Mouse (Mus musculus) limb, embryonic 11.5 days (tissue): Measurements from ENCODE around the gene Mark3. TPM values are rescaled to one million over a fixed set of nuclear protein-coding genes. Genes with fewer than 3 reads are reported as not detected.

Experiments
- ATAC-seq: fragments of 200-750 bp; cut with Nextera tagmentation; 2 replicates; pipeline ENCODE4 v1.8.0; 2017; ENCODE audit warnings: low read depth; ENCODE audit not compliant: insufficient number of reproducible peaks, low FRiP score, low TSS enrichment
- DNase-seq: peaks from one replicate; pipeline ENCODE4 v3.0.0-alpha.2; 2015; ENCODE audit warnings: low spot score
- H3K27ac ChIP-seq: fragments of 300-500 bp; sonication (generic); replicated peaks from 2 replicates; pipeline ENCODE4 v1.5.1; 2014; ENCODE audit warnings: low read depth, mild to moderate bottlenecking, low read length
- H3K27me3 ChIP-seq: fragments of 300-500 bp; sonication (generic); 2 replicates; pipeline ENCODE4 v1.6.1; 2014; ENCODE audit warnings: mild to moderate bottlenecking, low read length, mixed read lengths; ENCODE audit not compliant: control insufficient read depth, insufficient read depth
- H3K36me3 ChIP-seq: fragments of 300-500 bp; sonication (generic); 2 replicates; pipeline ENCODE4 v1.6.1; 2014; ENCODE audit warnings: mild to moderate bottlenecking, low read length, moderate library complexity, mixed read lengths; ENCODE audit not compliant: control insufficient read depth, insufficient read depth
- H3K4me1 ChIP-seq: fragments of 300-500 bp; sonication (generic); 2 replicates; pipeline ENCODE4 v1.6.1; 2014; ENCODE audit warnings: low read length, mixed read lengths; ENCODE audit not compliant: control insufficient read depth, insufficient read depth
- H3K4me2 ChIP-seq: fragments of 300-500 bp; sonication (generic); 2 replicates; pipeline ENCODE4 v1.6.1; 2014; ENCODE audit warnings: low read depth, mild to moderate bottlenecking, moderate library complexity; ENCODE audit not compliant: severe bottlenecking
- H3K4me3 ChIP-seq: fragments of 300-500 bp; sonication (generic); 2 replicates; pipeline ENCODE4 v1.5.1; 2014; ENCODE audit warnings: low read depth, low read length
- H3K9ac ChIP-seq: fragments of 300-500 bp; sonication (generic); 2 replicates; pipeline ENCODE4 v1.6.1; 2014; ENCODE audit warnings: mild to moderate bottlenecking, low read length
- H3K9me3 ChIP-seq: fragments of 300-500 bp; sonication (generic); 2 replicates; pipeline ENCODE4 v1.6.1; 2016; ENCODE audit warnings: low read length; ENCODE audit not compliant: control insufficient read depth
- WGBS: fragments of 180-500 bp; shearing (Covaris S2); extraction: QIAGEN DNeasy Blood & Tissue Kit; methylation state at CpG from one replicate; pipeline ENCODE4 v1.1.7; 2014; 5-methylcytosine and 5-hydroxymethylcytosine counted together
- polyA plus RNA-seq: library from polyadenylated mRNA; unstranded; fragments of >200 nt; fragmentation: Nextera tagmentation; extraction: Ambion mirVana; gene quantifications from 2 replicates; pipeline ENCODE4 v1.2.1, GENCODE M21; 2014

The Mark3 gene
- polyA plus RNA-seq, 1 experiment from 2014 or later = 65.4 TPM

DNA sequence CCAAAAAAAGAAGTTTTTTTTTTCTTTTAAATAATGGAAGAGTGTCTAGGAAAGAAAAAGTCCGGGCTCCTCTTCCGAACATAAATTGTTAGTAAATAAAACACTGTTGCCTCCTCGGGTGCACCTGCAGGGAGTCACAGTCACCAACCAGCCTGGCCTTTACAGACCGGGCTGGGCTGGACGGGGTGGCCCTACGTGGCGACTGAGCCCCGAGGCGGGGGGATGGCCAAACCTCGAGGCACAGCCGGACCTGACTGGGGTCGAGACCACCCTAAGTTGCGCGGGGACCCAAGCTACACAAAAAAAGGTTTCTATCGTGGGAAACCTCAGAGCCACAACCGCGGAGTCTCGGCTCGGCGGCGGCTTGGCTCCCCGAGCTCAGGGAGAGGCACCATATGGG lies 37.0 kb upstream of the Mark3 start:
- peak overlapping the region; percentile 21; the same call in 1 of the 2 replicates for H3K27ac ChIP-seq
- H3K36me3 ChIP-seq = peaks cover 17% of the 10 kb centered on the region
- ATAC-seq = peak; percentile 41; the same call in 1 of the 2 replicates
- peak overlapping the region; percentile 58 for H3K4me2 ChIP-seq
- H3K4me3 ChIP-seq = peak overlapping the region; percentile 97
- under 1% methylated on average over 22 of the region's 22 CpGs for WGBS
- peak overlapping the region; percentile 98 for H3K9ac ChIP-seq
- DNase-seq = no peak
- H3K9me3 ChIP-seq = no peaks in the 10 kb centered on the region
- no peaks in the 10 kb centered on the region for H3K27me3 ChIP-seq
- H3K4me1 ChIP-seq = peaks cover 5% of the 10 kb centered on the region; the same call in 1 of the 2 replicates

DNA sequence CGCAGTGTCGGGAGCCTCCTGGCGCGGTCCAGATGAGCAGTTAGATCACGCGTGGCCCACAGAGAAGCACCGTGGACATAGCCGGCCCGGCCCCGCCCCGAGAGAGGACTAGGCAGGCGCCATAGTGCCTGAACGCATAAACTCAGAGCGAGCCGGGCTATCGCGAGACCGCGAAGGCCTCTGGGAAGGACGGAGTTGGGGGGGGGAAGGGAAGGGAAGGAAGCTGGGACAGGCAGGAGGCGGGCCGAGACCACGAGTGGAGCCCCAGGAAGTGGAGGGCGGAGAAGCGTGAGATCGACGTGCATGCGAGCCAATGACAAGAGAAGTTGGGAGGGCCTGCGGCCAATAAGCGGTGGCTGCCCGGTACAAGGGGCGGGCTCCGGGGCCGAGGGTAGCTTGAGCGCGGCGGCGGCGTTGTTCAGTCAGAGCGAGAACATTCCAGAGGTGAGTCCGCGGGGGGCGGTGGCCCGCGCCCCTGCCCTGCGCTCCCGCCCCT lies 36.5 kb upstream of the Mark3 start, which contains the start of gene Eif5:
Gene Eif5, plus strand, starts transcription at position 221 of the 496 bp plus-strand sequence.
- Histone ChIP-seq H3K27me3 (no peaks in the 10 kb centered on the region), H3K36me3 (peaks cover 17% of the 10 kb centered on the region), H3K4me1 (peaks cover 5% of the 10 kb centered on the region; the same call in 1 of the 2 replicates), H3K9ac (peak within 1 kb of the TSS; percentile 98), H3K4me2 (peak within 1 kb of the TSS; percentile 85), H3K9me3 (no peaks in the 10 kb centered on the region), H3K4me3 (peak within 1 kb of the TSS; percentile 97), H3K27ac (peak within 1 kb of the TSS; percentile 92)
- DNase-seq = peak; percentile 100
- under 1% methylated on average over 43 of the region's 47 CpGs for WGBS
- peak; percentile 98 for ATAC-seq

DNA sequence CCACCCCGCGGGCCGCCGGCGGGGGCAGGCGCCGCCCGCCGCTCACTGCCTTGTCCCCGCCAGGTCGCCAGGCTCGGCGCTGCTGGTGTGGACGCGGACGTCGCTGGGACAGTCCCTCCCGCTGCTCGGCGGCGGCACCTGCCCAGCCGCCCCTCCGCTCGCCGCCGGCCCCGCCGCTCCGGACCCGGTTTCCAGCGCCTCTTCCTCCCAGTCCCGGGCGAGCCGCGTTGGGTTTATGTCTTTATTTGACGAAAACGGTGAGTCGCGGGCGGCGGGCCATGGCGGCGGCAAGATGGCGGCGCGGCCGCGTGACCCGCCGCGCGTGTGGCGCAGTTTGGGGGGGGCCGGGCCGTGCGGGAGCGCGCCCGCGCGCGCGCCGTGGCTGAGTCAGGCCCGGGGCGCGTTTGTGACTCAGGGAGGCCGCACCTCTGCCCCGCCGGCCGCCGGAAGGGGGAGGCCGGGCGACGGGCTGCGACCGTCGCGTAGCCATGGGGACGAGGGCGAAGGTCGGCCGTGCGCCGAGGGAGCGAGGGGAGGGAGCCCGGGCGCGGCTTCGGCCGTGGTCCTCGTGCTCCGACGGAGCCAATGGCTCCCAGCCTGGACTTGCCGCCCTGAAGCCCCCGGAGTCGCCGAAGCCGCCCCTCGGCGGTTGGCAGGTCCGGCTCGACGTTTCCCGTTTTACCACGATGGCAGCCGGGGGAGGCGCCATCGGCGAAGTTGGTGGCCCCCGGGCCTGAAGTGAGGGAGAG lies 35.9 kb upstream of the Mark3 start:
- peak overlapping the region; percentile 92 for H3K27ac ChIP-seq

DNA sequence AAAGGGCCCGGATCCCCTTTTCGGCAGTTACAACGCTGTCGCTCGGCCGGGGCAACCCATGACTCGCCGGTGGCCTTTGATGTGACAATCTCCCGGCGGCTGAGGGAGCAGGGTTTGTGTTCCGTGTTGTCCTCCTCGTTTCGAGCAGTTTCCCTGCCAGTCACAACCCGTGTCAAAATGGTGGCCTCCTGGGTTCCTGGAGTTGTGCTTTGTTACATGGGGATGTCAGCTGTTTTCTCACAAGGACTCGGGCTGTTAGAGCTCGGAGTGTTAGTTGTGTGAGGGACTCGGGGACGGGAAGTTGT lies 35.3 kb upstream of the Mark3 start:
- peaks cover 5% of the 10 kb centered on the region; the same call in 1 of the 2 replicates for H3K4me1 ChIP-seq
- H3K27ac ChIP-seq = peak overlapping the region; percentile 92; the same call in 1 of the 2 replicates
- H3K9ac ChIP-seq = peak overlapping the region; percentile 97
- peak overlapping the region; percentile 85 for H3K4me2 ChIP-seq
- WGBS = 2% methylated on average over 18 of the region's 18 CpGs
- H3K4me3 ChIP-seq = peak overlapping the region; percentile 97
- H3K27me3 ChIP-seq = no peaks in the 10 kb centered on the region
- ATAC-seq (no peak), DNase-seq (no peak)
- H3K9me3 ChIP-seq = no peaks in the 10 kb centered on the region
- H3K36me3 ChIP-seq = peaks cover 17% of the 10 kb centered on the region

More for the DNA sequence above, 35.9 kb upstream of the Mark3 start:
- H3K4me3 ChIP-seq = peak overlapping the region; percentile 97
- no peaks in the 10 kb centered on the region for H3K27me3 ChIP-seq
- H3K9me3 ChIP-seq = no peaks in the 10 kb centered on the region
- ATAC-seq (peak; percentile 27; the same call in 1 of the 2 replicates), DNase-seq (peak; percentile 85)
- peaks cover 5% of the 10 kb centered on the region; the same call in 1 of the 2 replicates for H3K4me1 ChIP-seq
- H3K36me3 ChIP-seq = peaks cover 17% of the 10 kb centered on the region
- H3K4me2 ChIP-seq = peak overlapping the region; percentile 85
- H3K9ac ChIP-seq = peak overlapping the region; percentile 97
- under 1% methylated on average over 87 of the region's 111 CpGs for WGBS

DNA sequence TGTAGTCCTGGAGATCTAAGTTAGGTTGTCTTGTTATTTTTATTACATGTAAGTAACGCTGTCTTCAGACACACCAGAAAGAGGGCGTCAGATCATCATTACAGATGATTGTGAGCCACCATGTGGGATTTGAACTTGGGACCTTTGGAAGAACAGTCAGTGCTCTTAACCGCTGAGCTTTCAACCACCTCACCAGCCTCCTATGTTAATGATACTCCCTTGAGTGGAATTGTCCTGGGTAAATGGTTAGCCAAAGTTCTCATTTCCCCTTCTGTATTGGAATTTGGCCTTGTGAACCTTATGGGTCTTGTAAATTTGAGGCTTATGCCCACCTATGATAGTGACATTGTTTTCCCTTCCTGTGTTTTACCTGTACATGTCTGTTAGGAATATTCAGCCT lies 27.3 kb upstream of the Mark3 start:
- no peak for ATAC-seq
- no peaks in the 10 kb centered on the region for H3K9me3 ChIP-seq
- H3K4me2 ChIP-seq = no peak overlapping the region
- no peaks in the 10 kb centered on the region for H3K4me1 ChIP-seq
- DNase-seq = no peak
- H3K9ac ChIP-seq = no peak overlapping the region
- H3K36me3 ChIP-seq = peaks cover 5% of the 10 kb centered on the region; the same call in 1 of the 2 replicates
- no peaks in the 10 kb centered on the region for H3K27me3 ChIP-seq
- no peak overlapping the region for H3K4me3 ChIP-seq
- 91% methylated on average over 3 of the region's 3 CpGs for WGBS
- no peak overlapping the region for H3K27ac ChIP-seq

DNA sequence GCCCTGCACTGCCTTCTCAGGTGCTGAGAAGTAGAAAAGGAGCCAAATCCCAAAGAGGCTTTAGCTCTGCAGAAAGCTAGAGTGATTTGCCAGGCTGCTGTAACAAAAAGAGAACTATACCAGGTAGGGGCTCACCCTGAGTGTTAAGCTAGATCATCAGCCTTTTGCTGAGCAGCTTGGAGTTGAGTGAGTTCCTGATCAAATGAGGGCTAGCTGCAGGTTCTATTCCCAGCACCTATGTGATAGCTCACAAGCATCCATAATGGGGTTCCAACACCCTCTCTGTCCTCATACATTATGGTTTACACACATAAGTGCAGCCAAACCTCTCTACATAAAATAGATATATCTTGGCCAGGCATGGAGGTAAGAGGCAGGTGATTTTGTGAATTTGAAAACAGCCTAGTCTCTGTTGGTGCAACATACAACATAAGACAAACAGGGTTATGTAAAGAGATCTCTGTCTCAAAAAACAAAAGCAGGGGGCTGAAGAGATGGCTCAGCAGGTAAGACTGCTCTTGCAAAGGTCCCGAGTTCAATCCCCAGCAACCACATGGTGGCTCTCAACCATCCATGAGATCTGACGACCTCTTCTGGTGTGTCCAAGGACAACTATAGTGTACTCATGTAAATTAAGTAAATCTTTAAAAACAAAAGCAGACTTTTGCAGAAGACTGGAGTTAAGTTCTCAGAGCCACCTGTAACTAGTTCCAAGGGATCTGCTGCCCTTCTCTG lies 25.6 kb upstream of the Mark3 start:
- Histone ChIP-seq H3K9me3 (no peaks in the 10 kb centered on the region), H3K4me3 (no peak overlapping the region), H3K27ac (no peak overlapping the region), H3K36me3 (peaks cover 5% of the 10 kb centered on the region; the same call in 1 of the 2 replicates), H3K27me3 (no peaks in the 10 kb centered on the region), H3K9ac (no peak overlapping the region), H3K4me2 (no peak overlapping the region), H3K4me1 (no peaks in the 10 kb centered on the region)
- no peak for DNase-seq
- WGBS = 66% methylated on average over 2 of the region's 2 CpGs
- no peak for ATAC-seq

DNA sequence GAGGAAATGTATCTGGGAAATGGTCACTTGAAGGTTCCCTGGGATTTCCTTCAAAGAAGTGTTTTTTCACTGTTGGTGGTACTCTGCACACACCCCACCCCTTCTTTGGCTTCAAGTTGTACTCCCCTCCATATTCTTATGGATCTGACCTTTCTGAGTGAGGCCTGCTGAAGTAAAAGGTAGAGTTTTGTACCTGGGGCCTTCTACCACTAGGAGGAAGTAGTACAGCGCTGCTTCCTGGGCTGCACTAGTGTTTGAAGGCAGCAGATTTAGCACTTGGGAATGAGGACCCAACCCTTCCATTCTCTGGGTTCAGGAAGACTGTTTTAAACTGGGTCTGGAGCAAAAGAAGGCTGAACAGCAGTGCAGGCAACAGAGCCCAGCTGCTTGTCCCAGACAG lies 23.6 kb upstream of the Mark3 start:
- Histone ChIP-seq H3K27ac (no peak overlapping the region), H3K9ac (no peak overlapping the region), H3K36me3 (peaks cover 5% of the 10 kb centered on the region; the same call in 1 of the 2 replicates), H3K4me3 (no peak overlapping the region), H3K4me2 (no peak overlapping the region), H3K4me1 (no peaks in the 10 kb centered on the region), H3K27me3 (no peaks in the 10 kb centered on the region), H3K9me3 (no peaks in the 10 kb centered on the region)
- ATAC-seq (no peak), DNase-seq (no peak)
- 67% methylated on average over 1 of the region's 1 CpGs for WGBS

DNA sequence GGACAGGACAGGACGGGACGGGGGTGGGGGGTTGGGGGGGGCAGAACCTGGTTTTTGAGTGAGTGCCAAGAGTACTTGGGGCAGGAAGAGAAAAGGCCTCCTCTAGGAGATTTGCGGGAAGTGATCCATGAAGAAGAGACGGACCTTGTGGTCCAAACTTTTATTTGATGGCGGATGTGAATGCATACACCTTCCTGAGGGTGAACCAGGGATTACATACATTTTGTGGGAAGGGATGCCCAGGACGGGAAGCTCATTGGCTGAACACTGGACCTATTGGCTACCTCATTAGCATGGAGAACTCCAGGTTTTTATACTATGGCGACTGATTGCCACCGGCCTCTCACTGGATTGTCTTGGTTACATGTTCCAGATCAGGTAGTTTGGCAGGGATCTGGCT lies 22.0 kb upstream of the Mark3 start:
- WGBS = 79% methylated on average over 8 of the region's 8 CpGs
- H3K36me3 ChIP-seq = no peaks in the 10 kb centered on the region; the same call in 1 of the 2 replicates
- DNase-seq (no peak), ATAC-seq (no peak)
- no peaks in the 10 kb centered on the region for H3K27me3 ChIP-seq
- no peak overlapping the region for H3K27ac ChIP-seq
- H3K4me2 ChIP-seq = no peak overlapping the region
- no peak overlapping the region for H3K4me3 ChIP-seq
- no peaks in the 10 kb centered on the region for H3K9me3 ChIP-seq
- no peak overlapping the region for H3K9ac ChIP-seq
- H3K4me1 ChIP-seq = no peaks in the 10 kb centered on the region
